Mouse (Mus musculus) frontal cortex, adult (tissue): ENCODE results near the gene Bcap29.
"Not testable (repeated sequence)": the region's sequence is repeated elsewhere in the genome, so short reads cannot be mapped to it uniquely, and the experiment has no call there.

Experiments used
- ATAC-seq: cut with Nextera tagmentation; 2 replicates; pipeline ENCODE4 v1.9.2; 2017; ENCODE audit warnings: mild to moderate bottlenecking, moderate library complexity, mixed read lengths; ENCODE audit not compliant: low TSS enrichment

Bcap29 gene

GRCm38 (mm10) chr12:31634343-31635239 lies at the start of gene Bcap29:
Bcap29 (minus strand) TSS chr12:31634658.
- ATAC-seq, result peak; percentile 87

GRCm38 (mm10) chr12:31667187-31667586 lies 32.7 kb upstream of the Bcap29 start:
- ATAC-seq, result no peak

- no peak for ATAC-seq
These were observed 31.5 kb upstream of the Bcap29 start for GRCm38 (mm10) chr12:31665999-31666398.

- no peak for ATAC-seq
These were observed 22.4 kb upstream of the Bcap29 start for GRCm38 (mm10) chr12:31656841-31657240.

- ATAC-seq, result peak; percentile 84
These were observed 20.6 kb upstream of the Bcap29 start for GRCm38 (mm10) chr12:31654965-31655477.

GRCm38 (mm10) chr12:31654197-31654964 lies 19.9 kb upstream of the Bcap29 start, which contains the start of the genes Dus4l and Cog5:
Dus4l (minus strand) TSS chr12:31654826.
Cog5 (plus strand) TSS chr12:31654869.
- ATAC-seq, result peak; percentile 98

GRCm38 (mm10) chr12:31653611-31654010 lies 19.2 kb upstream of the Bcap29 start:
- no peak for ATAC-seq

- no peak for ATAC-seq
These were observed 766 bp upstream of the Bcap29 start for GRCm38 (mm10) chr12:31635240-31635607.

- ATAC-seq, result peak; percentile 56
These were observed 502 bp downstream of the Bcap29 start for GRCm38 (mm10) chr12:31633970-31634342.

- not testable (repeated sequence) for ATAC-seq
These were observed 6.1 kb downstream of the Bcap29 start for GRCm38 (mm10) chr12:31628396-31628795.

GRCm38 (mm10) chr12:31625016-31625415 lies 9.4 kb downstream of the Bcap29 start:
- no peak for ATAC-seq

- no peak for ATAC-seq
These were observed 14.4 kb downstream of the Bcap29 start for GRCm38 (mm10) chr12:31620106-31620505.

- no peak for ATAC-seq
These were observed 21.1 kb downstream of the Bcap29 start for GRCm38 (mm10) chr12:31613353-31613752.

GRCm38 (mm10) chr12:31608138-31608537 lies 26.3 kb downstream of the Bcap29 start:
- no peak for ATAC-seq

GRCm38 (mm10) chr12:31604894-31605293 lies 29.6 kb downstream of the Bcap29 start:
- no peak for ATAC-seq

GRCm38 (mm10) chr12:31603586-31603985 lies 30.9 kb downstream of the Bcap29 start:
- no peak for ATAC-seq

GRCm38 (mm10) chr12:31594296-31594695 lies 40.2 kb downstream of the Bcap29 start:
- ATAC-seq, result no peak

GRCm38 (mm10) chr12:31592011-31592410 lies 42.4 kb downstream of the Bcap29 start:
- no peak for ATAC-seq

- no peak for ATAC-seq
These were observed 50.7 kb downstream of the Bcap29 start for GRCm38 (mm10) chr12:31583726-31584125.

- ATAC-seq, result no peak
These were observed 52.4 kb downstream of the Bcap29 start for GRCm38 (mm10) chr12:31582081-31582480.

GRCm38 (mm10) chr12:31581319-31581810 lies 53.1 kb downstream of the Bcap29 start:
- peak; percentile 86 for ATAC-seq

GRCm38 (mm10) chr12:31580634-31581318 lies 53.7 kb downstream of the Bcap29 start:
- ATAC-seq, result peak; percentile 77
